9 mouse cellular contexts compared by ENCODE assay signal in genomic region chr3:108880544-108881507, GRCm38 (mm10). TPM values are rescaled to one million over a fixed set of nuclear protein-coding genes. Genes with fewer than 3 reads are reported as not detected.
A peak's percentile ranks its signal among the peaks of the same experiment; 100 is the strongest.
DNase-seq lines count a peak whose midpoint lies in the region; ATAC-seq and TF ChIP-seq lines count a peak whose summit lies in the region.
"Had no signal": no experiment of that assay in that cellular context is flagged by ENCODE, and none has a peak within 500 bp of the region (broad histone marks: within the 10 kb centered on the region; RNA-seq: fewer than 3 reads in every experiment).

No protein-coding gene starts in this region.

- no peaks in the 10 kb centered on the region for H3K9me3 ChIP-seq in embryonic facial prominence, embryonic 10.5 days
- H3K9me3 ChIP-seq in forebrain, embryonic 12.5 days: no peaks in the 10 kb centered on the region

- no peak for TF ChIP-seq CTCF in thymus, adult 2 months (IDR thresholded peaks at IDR 0.05; ENCODE audit: borderline replicate concordance, control insufficient read depth, extremely low read depth, insufficient read depth, low read length, poor library complexity)

- no peaks in the 10 kb centered on the region for H3K36me3 ChIP-seq in embryonic facial prominence, embryonic 10.5 days (replicated peaks)
- no peaks in the 10 kb centered on the region for H3K36me3 ChIP-seq in thymus, adult 2 months (ENCODE audit: control insufficient read depth, insufficient read depth, low read length)
- no peaks in the 10 kb centered on the region for H3K36me3 ChIP-seq in forebrain, embryonic 12.5 days (replicated peaks)

- H3K27me3 ChIP-seq in embryonic facial prominence, embryonic 10.5 days (replicated peaks; ENCODE audit: low read depth, poor library complexity, severe bottlenecking): no peaks in the 10 kb centered on the region
- no peaks in the 10 kb centered on the region for H3K27me3 ChIP-seq in thymus, adult 2 months (ENCODE audit: control insufficient read depth, insufficient read depth, low read length)
- no peaks in the 10 kb centered on the region for H3K27me3 ChIP-seq in forebrain, embryonic 12.5 days

- peak; percentile 56 for ATAC-seq in megakaryocyte, adult 5-6 weeks (ENCODE audit: poor library complexity, severe bottlenecking)
- ATAC-seq in forebrain, embryonic 12.5 days (ENCODE audit: low FRiP score): no peak

- TF ChIP-seq POLR2A in thymus, adult 2 months (IDR thresholded peaks at IDR 0.05; ENCODE audit: control insufficient read depth, extremely low read depth, insufficient read depth, low read length, poor library complexity): no peak

- H3K4me1 ChIP-seq in embryonic facial prominence, embryonic 10.5 days: peaks cover 22% of the 10 kb centered on the region
- peaks cover 21% of the 10 kb centered on the region for H3K4me1 ChIP-seq in thymus, adult 2 months (replicated peaks; ENCODE audit: control insufficient read depth, insufficient read depth, low read length)
- H3K4me1 ChIP-seq in forebrain, embryonic 12.5 days: peaks cover 9% of the 10 kb centered on the region

- DNase-seq in embryo, embryonic 10 days (ENCODE audit: low spot score): peak; percentile 38
- no peak for DNase-seq in embryo, embryonic 9.5 days (ENCODE audit: extremely low spot score)
- DNase-seq in CD4-positive helper T cell, adult 2 months (ENCODE audit: low read depth, low spot score): peak; percentile 81
- DNase-seq in embryonic facial prominence, embryonic 10.5 days (ENCODE audit: low spot score): peak; percentile 24
- peak; percentile 57 for DNase-seq in layer of hippocampus, adult 9-11 months
- peak; percentile 58 for DNase-seq in thymus, adult 2 months

- peak overlapping the region; percentile 24; the same call in 1 of the 2 replicates for H3K27ac ChIP-seq in embryonic facial prominence, embryonic 10.5 days (replicated peaks)
- peak overlapping the region; percentile 76 for H3K27ac ChIP-seq in thymus, adult 2 months (ENCODE audit: control insufficient read depth, insufficient read depth, low read length)
- H3K27ac ChIP-seq in forebrain, embryonic 12.5 days: no peak overlapping the region

- no peak overlapping the region for H3K4me2 ChIP-seq in forebrain, embryonic 12.5 days

- no peak overlapping the region for H3K4me3 ChIP-seq in embryonic facial prominence, embryonic 10.5 days
- H3K4me3 ChIP-seq in thymus, adult 2 months (ENCODE audit: control insufficient read depth, insufficient read depth, low read length): peak overlapping the region; percentile 31
- H3K4me3 ChIP-seq in forebrain, embryonic 12.5 days (replicated peaks): no peak overlapping the region

- WGBS in embryonic facial prominence, embryonic 10.5 days: 72% methylated on average over 28 of the region's 28 CpGs
- 49% methylated on average over 28 of the region's 28 CpGs for WGBS in thymus, adult 2 months
- 82% methylated on average over 28 of the region's 28 CpGs for WGBS in forebrain, embryonic 12.5 days

- H3K9ac ChIP-seq in forebrain, embryonic 12.5 days: no peak overlapping the region

RNA-seq across cellular contexts. Expression of gene Fndc7, which starts 9.0 kb away (rescaled TPM):
- 0.34 TPM in 1 of 2 replicates, not detected in the other for polyA plus RNA-seq in embryonic facial prominence, embryonic 10.5 days (2016; fragmentation: Nextera tagmentation; extraction: Ambion mirVana)
- 0.07 TPM in 1 of 2 replicates, not detected in the other for total RNA-seq in megakaryocyte, adult 5-6 weeks (2015)
- 0.12 and 0.44 TPM in 2 replicates for total RNA-seq in megakaryocyte, adult 5-6 weeks (2017)
- polyA plus RNA-seq in thymus, adult 2 months (2012; rRNA removed): 3.4 and 3.5 TPM in 2 replicates
- 0.22 TPM in 1 of 2 replicates, not detected in the other for polyA plus RNA-seq in forebrain, embryonic 12.5 days (2016; fragmentation: Nextera tagmentation; extraction: Ambion mirVana)

RNA-seq across cellular contexts. Expression of gene Prpf38b, which starts 30.7 kb away (rescaled TPM):
- 77.1 and 80.7 TPM in 2 replicates for polyA plus RNA-seq in embryonic facial prominence, embryonic 10.5 days (2016; fragmentation: Nextera tagmentation; extraction: Ambion mirVana)
- total RNA-seq in megakaryocyte, adult 5-6 weeks (2015): 108 and 110 TPM in 2 replicates
- 197 and 206 TPM in 2 replicates for total RNA-seq in megakaryocyte, adult 5-6 weeks (2017)
- polyA plus RNA-seq in thymus, adult 2 months (2012; rRNA removed): 141 and 181 TPM in 2 replicates
- 85.1 and 87.0 TPM in 2 replicates for polyA plus RNA-seq in forebrain, embryonic 12.5 days (2016; fragmentation: Nextera tagmentation; extraction: Ambion mirVana)

RNA-seq across cellular contexts. Expression of gene Stxbp3, which starts 40.5 kb away (rescaled TPM):
- polyA plus RNA-seq in embryonic facial prominence, embryonic 10.5 days (2016; fragmentation: Nextera tagmentation; extraction: Ambion mirVana): 22.4 and 23.1 TPM in 2 replicates
- 58.2 and 59.6 TPM in 2 replicates for total RNA-seq in megakaryocyte, adult 5-6 weeks (2015)
- 50.4 and 51.9 TPM in 2 replicates for total RNA-seq in megakaryocyte, adult 5-6 weeks (2017)
- polyA plus RNA-seq in thymus, adult 2 months (2012; rRNA removed): 10.5 and 13.2 TPM in 2 replicates
- 21.3 and 23.1 TPM in 2 replicates for polyA plus RNA-seq in forebrain, embryonic 12.5 days (2016; fragmentation: Nextera tagmentation; extraction: Ambion mirVana)

RNA-seq across cellular contexts. Expression of gene Henmt1, which starts 58.8 kb away (rescaled TPM):
- 0.45 and 0.74 TPM in 2 replicates for polyA plus RNA-seq in embryonic facial prominence, embryonic 10.5 days (2016; fragmentation: Nextera tagmentation; extraction: Ambion mirVana)
- 0.11 TPM in 1 of 2 replicates, not detected in the other for total RNA-seq in megakaryocyte, adult 5-6 weeks (2015)
- 0.45 TPM in 1 of 2 replicates, not detected in the other for total RNA-seq in megakaryocyte, adult 5-6 weeks (2017)
- 0.96 and 1.5 TPM in 2 replicates for polyA plus RNA-seq in thymus, adult 2 months (2012; rRNA removed)
- 0.56 and 1.3 TPM in 2 replicates for polyA plus RNA-seq in forebrain, embryonic 12.5 days (2016; fragmentation: Nextera tagmentation; extraction: Ambion mirVana)
- total RNA-seq: gastrocnemius, postnatal 4 days had no signal

RNA-seq across cellular contexts. Expression of gene Gm9857, which starts 59.4 kb away (rescaled TPM):
- polyA plus RNA-seq in embryonic facial prominence, embryonic 10.5 days (2016; fragmentation: Nextera tagmentation; extraction: Ambion mirVana): not detected in 2 replicates
- not detected in 2 replicates for total RNA-seq in megakaryocyte, adult 5-6 weeks (2015)
- total RNA-seq in megakaryocyte, adult 5-6 weeks (2017): not detected in 2 replicates
- 2.4 and 3.1 TPM in 2 replicates for polyA plus RNA-seq in thymus, adult 2 months (2012; rRNA removed)
- not detected in 2 replicates for polyA plus RNA-seq in forebrain, embryonic 12.5 days (2016; fragmentation: Nextera tagmentation; extraction: Ambion mirVana)
- total RNA-seq: gastrocnemius, postnatal 4 days had no signal
